Mouse (Mus musculus) lung, postnatal 36 days (tissue): ENCODE results near the gene Zfp867.

Experiments used
- DNase-seq: peaks from one replicate; pipeline ENCODE4 v3.0.0; 2022; ENCODE audit warnings: mixed read lengths

The Zfp867 gene

DNA sequence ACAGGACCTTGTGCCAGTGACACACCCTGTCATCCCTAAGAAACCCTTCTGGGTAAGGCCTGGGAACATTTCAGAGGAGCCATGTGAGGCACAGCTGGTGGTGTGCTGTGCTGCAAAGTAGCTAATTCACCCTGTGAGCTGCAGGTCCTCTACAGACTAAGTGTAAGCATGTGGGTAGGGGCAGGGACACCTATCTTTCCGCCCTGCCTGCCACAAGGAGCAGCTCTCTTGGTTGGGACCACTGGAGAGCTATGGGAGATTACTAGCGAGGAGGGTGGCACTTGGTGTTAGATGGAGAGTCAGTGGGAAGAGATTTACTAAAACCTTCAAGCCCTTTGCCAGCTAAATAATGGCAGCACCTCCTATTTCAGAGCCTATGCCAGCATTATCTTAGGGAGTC is 15.4 kb downstream of the Zfp867 start:
- no peak for DNase-seq

DNA sequence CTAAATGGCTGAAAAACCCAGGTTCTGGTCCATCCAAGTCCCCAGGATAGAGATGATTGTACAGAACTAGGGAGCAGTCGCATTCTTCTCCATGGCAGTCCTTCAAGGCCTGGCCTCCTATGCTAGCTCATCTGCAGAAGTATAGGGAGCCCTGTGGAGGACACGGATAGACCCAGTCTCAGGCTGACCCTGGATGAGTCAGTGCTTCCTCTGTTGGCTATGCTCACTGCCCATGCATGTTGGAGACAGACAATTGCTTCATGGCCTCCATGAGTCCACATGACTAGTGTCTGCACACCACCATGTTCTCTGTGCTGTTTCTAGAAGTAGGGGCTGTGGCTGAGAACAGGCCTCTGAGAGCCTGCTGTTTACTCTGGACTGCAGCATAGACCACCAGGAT is 15.9 kb downstream of the Zfp867 start:
- DNase-seq, result no peak

DNA sequence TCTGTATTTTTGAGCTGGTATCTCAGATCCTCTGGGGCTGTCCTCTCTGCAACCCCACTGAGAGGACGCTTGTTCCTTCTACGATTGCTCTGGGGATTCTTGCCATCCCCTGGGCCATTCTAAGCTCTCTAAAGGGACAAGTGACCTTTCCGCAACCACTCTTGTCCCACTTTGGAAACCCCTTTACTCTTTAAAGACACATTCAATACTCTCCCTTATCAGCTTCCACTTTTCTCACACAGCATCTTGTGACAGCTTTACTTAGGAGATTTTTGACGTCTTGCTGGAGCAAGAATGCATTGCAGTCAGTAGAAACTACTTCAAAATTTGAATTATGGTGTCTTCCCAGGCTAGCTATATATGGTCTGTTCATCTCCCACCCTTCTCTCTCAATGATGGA is 21.2 kb downstream of the Zfp867 start, which contains the start of gene Snap47:
Gene Snap47 (minus strand): TSS at position 101 of the 400 bp plus-strand sequence.
- DNase-seq, result no peak

- DNase-seq, result no peak
These were observed 22.0 kb downstream of the Zfp867 start for GRCm38 (mm10) chr11:59450230-59450771.

DNA sequence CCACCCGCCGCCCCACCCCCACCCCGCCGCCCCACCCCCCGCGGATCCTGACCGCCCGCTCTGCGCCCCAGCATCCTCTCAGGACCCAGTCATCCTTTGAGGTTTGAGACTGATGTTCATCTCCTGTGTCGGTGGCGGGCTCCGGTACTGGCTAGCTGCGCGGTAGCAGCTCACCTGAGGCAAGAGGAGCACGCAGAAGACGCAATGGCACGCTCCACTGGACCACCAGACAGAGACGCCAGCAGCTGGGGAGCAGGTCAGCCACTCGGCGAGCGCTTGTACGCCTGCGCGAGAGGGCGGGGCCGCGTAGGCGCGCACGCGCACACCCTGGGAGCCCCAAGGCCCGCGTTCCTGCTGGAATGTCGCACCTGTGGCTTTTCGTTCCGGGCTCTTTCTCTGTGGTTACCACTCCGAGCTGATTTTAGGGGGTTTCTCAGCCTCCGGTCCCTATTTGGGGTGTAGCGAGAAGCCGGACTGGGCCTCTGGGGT is 22.5 kb downstream of the Zfp867 start, which contains the start of gene Jmjd4:
Gene Jmjd4 (plus strand): TSS at position 305 of the 489 bp plus-strand sequence.
- DNase-seq, result peak; percentile 91

- no peak for DNase-seq
These were observed 29.2 kb downstream of the Zfp867 start for GRCm38 (mm10) chr11:59443102-59443501.

DNA sequence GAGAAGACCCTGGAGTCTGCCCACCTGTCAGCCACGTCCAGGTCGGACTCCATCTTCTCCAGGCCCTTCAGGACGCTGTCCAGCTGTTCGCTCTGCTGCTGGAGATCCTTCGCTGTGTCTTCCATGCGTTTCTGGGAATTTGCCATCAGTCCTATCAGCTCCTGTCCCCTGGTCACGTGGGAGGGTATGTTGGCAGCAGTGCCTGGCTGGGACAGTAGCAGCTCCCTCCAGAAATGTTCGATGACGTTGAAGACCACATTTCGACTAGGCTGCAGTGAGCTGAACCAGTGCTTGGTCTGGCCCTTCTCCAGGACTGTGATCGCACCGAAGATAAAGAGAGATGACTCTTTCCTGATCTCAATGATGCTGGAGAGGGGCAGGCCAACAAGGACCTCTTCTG is 34.3 kb downstream of the Zfp867 start:
- no peak for DNase-seq

DNA sequence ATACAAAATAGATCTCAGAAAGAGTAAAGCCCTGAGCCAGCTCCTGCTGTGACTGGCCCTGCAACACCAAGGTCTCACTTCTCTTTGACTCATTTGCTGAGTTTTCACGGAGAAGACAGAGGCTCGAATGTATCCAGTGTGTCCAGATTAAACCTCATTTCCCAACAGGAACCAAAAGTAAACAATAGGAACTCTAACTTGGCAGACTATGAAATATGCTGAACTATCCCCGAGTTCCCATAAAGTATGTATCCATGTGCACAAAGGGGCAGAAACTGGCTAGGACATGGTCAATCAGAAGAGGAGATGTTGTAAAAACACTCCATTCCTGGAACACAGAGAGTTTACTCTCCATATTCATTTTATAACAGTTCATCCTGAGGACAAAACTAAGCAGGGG is 40.0 kb downstream of the Zfp867 start:
- no peak for DNase-seq

GRCm38 (mm10) chr11:59429959-59430358 is 42.3 kb downstream of the Zfp867 start:
- no peak for DNase-seq

GRCm38 (mm10) chr11:59428057-59428660 is 44.1 kb downstream of the Zfp867 start:
- no peak for DNase-seq

- peak; percentile 41 for DNase-seq
These were observed 46.6 kb downstream of the Zfp867 start for GRCm38 (mm10) chr11:59425671-59426101.

DNA sequence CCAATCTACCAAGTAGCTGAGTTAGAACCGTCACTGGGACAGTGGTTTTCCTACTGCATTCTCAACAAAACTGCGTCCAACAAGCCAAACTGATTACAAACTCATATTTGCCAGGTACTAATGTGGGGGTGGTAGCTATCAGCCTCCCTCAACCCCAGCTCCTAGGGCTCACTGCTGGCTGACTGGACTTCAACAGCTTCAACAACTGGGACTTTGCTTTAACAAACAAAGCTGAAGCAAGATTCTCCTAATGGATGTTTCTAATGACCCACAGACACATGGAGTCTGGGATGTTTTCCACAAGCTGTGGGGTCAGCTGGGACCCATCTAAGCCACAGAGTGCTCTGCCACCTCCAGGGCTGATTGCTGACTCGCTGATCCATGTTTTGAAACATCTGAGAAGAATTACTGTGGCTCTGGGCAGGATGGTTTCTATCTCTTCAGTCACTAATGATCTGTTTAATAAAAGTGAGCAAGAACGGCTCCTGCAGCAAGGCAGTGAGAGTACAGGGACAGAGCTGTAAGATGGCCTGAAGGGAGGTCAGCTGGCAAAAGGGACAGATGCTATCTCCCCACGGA is 49.2 kb downstream of the Zfp867 start:
- DNase-seq, result peak; percentile 38

DNA sequence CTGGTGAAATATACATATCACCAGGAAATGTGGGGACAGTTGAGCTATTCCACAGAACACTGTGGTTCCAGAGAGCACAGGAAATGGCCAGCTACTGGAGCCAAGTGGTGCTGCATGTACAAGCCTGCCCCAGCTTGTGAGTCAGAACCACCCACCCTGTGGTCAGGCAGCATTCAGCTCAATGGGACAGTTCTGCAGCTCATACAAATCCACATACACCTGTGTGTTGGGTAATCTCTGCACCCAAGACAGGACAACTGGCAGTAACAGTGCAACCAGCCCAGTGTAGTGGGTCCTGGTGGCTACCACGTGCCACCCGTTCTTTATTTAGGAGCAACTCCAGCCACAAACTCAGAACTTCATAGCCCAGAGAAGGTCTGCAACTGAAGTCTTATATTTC is 50.3 kb downstream of the Zfp867 start:
- DNase-seq, result peak; percentile 17

GRCm38 (mm10) chr11:59421436-59421835 is 50.8 kb downstream of the Zfp867 start:
- peak; percentile 32 for DNase-seq

- DNase-seq, result peak; percentile 14
These were observed 53.6 kb downstream of the Zfp867 start for GRCm38 (mm10) chr11:59418708-59419107.

- no peak for DNase-seq
These were observed 59.0 kb downstream of the Zfp867 start for GRCm38 (mm10) chr11:59412999-59413863.

GRCm38 (mm10) chr11:59412058-59412457 is 60.2 kb downstream of the Zfp867 start:
- no peak for DNase-seq
